Mouse (Mus musculus) small intestine, adult 2 months (tissue): Measurements from ENCODE around the gene Alk.

Experiments
- CTCF ChIP-seq: fragments of 200-500 bp; IDR thresholded peaks from 2 replicates; pipeline ENCODE4 v1.5.1; 2012; ENCODE audit warnings: low read depth, mild to moderate bottlenecking, control low read depth, inconsistent platforms, low read length, moderate library complexity, mixed read lengths; ENCODE audit not compliant: insufficient replicate concordance, insufficient read length; ENCODE audit errors: extremely low read depth
- POLR2A ChIP-seq: fragments of 200-500 bp; IDR thresholded peaks from 2 replicates; pipeline ENCODE4 v1.6.1; 2012; ENCODE audit warnings: low read depth, mild to moderate bottlenecking, control low read depth, inconsistent platforms, low read length, moderate library complexity

GRCm38 (mm10) chr17:72021733-72022669 lies 582.4 kb downstream of the Alk start:
- TF ChIP-seq POLR2A (no peak), CTCF (no peak)
